ENCODE assay signal across 24 mouse cellular contexts in the genomic region with DNA sequence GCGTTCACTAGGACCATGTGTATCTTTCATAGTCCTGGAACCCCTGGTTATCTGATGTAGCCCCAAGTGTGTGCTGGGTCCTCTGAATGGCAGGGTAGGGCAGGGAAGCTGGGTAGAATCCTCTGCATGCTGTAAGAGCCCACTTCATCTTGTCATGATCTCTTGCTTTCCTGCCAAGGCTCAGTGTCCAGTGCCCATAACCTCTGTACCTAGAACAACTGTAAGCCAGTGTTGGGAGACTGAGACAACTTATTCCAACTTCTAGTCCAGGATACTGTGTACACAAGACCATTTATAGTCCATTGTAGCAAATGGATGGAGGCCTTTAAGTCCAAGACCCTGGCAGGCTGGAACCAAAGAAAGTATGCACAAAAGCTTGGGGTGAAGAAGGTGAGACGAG. TPM values are rescaled to one million over a fixed set of nuclear protein-coding genes. Genes with fewer than 3 reads are reported as not detected.
DNase-seq lines count a peak whose midpoint lies in the region; ATAC-seq and TF ChIP-seq lines count a peak whose summit lies in the region.
"Had no signal": no experiment of that assay in that cellular context is flagged by ENCODE, and none has a peak within 500 bp of the region (broad histone marks: within the 10 kb centered on the region; RNA-seq: fewer than 3 reads in every experiment).

No protein-coding gene starts in this region.

- H3K9ac ChIP-seq in midbrain, embryonic 14.5 days (replicated peaks; ENCODE audit: low read length), result no peak overlapping the region
- no peak overlapping the region for H3K9ac ChIP-seq in midbrain, embryonic 15.5 days
- H3K9ac ChIP-seq in liver, postnatal 0 days (replicated peaks), result no peak overlapping the region
- H3K9ac ChIP-seq: embryonic facial prominence, embryonic 15.5 days; heart, embryonic 13.5 days; limb, embryonic 15.5 days had no signal

- TF ChIP-seq CTCF in liver, postnatal 0 days (IDR thresholded peaks at IDR 0.05; ENCODE audit: low read depth), result no peak

- TF ChIP-seq EP300 in liver, postnatal 0 days (IDR thresholded peaks at IDR 0.05; ENCODE audit: low read depth), result no peak

- peak overlapping the region; percentile 52; the same call in 1 of the 2 replicates for H3K27ac ChIP-seq in heart, embryonic 10.5 days
- H3K27ac ChIP-seq in midbrain, embryonic 14.5 days (replicated peaks; ENCODE audit: low read depth, low read length), result 0 out of 2 replicates have a peak overlapping the region, but pooled peaks have one; percentile 57
- H3K27ac ChIP-seq in midbrain, embryonic 15.5 days, result no peak overlapping the region
- H3K27ac ChIP-seq in embryonic facial prominence, embryonic 10.5 days (replicated peaks), result peak overlapping the region; percentile 67
- peak overlapping the region; percentile 66 for H3K27ac ChIP-seq in liver, postnatal 0 days (ENCODE audit: low read depth)
- H3K27ac ChIP-seq: embryonic facial prominence, embryonic 15.5 days; heart, embryonic 13.5 days had no signal

- no peak for ATAC-seq in midbrain, embryonic 14.5 days (ENCODE audit: low FRiP score, low TSS enrichment)
- no peak for ATAC-seq in midbrain, embryonic 15.5 days (replicated peaks)
- no peak for ATAC-seq in liver, postnatal 0 days
- ATAC-seq: lung, postnatal 0 days had no signal

- no peaks in the 10 kb centered on the region for H3K36me3 ChIP-seq in heart, embryonic 10.5 days
- no peaks in the 10 kb centered on the region for H3K36me3 ChIP-seq in midbrain, embryonic 14.5 days (ENCODE audit: control insufficient read depth, insufficient read depth, low read length)
- no peaks in the 10 kb centered on the region for H3K36me3 ChIP-seq in midbrain, embryonic 15.5 days (replicated peaks)
- H3K36me3 ChIP-seq in embryonic facial prominence, embryonic 10.5 days (replicated peaks), result no peaks in the 10 kb centered on the region
- no peaks in the 10 kb centered on the region for H3K36me3 ChIP-seq in liver, postnatal 0 days (replicated peaks; ENCODE audit: insufficient read depth, low read length)
- H3K36me3 ChIP-seq: embryonic facial prominence, embryonic 15.5 days; heart, embryonic 13.5 days; hindbrain, embryonic 10.5 days; limb, embryonic 15.5 days had no signal

- peaks cover 38% of the 10 kb centered on the region for H3K4me1 ChIP-seq in heart, embryonic 10.5 days
- peaks cover 9% of the 10 kb centered on the region for H3K4me1 ChIP-seq in midbrain, embryonic 14.5 days (ENCODE audit: control insufficient read depth, insufficient read depth, low read length)
- H3K4me1 ChIP-seq in midbrain, embryonic 15.5 days, result peaks cover 11% of the 10 kb centered on the region
- H3K4me1 ChIP-seq in embryonic facial prominence, embryonic 10.5 days, result peaks cover 32% of the 10 kb centered on the region
- peaks cover 19% of the 10 kb centered on the region for H3K4me1 ChIP-seq in liver, postnatal 0 days (ENCODE audit: insufficient read depth)

- H3K9me3 ChIP-seq in heart, embryonic 10.5 days, result no peaks in the 10 kb centered on the region
- no peaks in the 10 kb centered on the region for H3K9me3 ChIP-seq in midbrain, embryonic 14.5 days (ENCODE audit: control insufficient read depth, low read length)
- H3K9me3 ChIP-seq in midbrain, embryonic 15.5 days, result no peaks in the 10 kb centered on the region
- no peaks in the 10 kb centered on the region for H3K9me3 ChIP-seq in embryonic facial prominence, embryonic 10.5 days
- no peaks in the 10 kb centered on the region for H3K9me3 ChIP-seq in liver, postnatal 0 days (ENCODE audit: low read length)
- H3K9me3 ChIP-seq: embryonic facial prominence, embryonic 15.5 days; heart, embryonic 13.5 days; limb, embryonic 15.5 days had no signal

- H3K27me3 ChIP-seq in heart, embryonic 10.5 days (ENCODE audit: insufficient read depth, poor library complexity, severe bottlenecking), result peaks cover 9% of the 10 kb centered on the region; the same call in 1 of the 2 replicates
- H3K27me3 ChIP-seq in midbrain, embryonic 14.5 days (ENCODE audit: control insufficient read depth, insufficient read depth, low read length), result no peaks in the 10 kb centered on the region
- H3K27me3 ChIP-seq in midbrain, embryonic 15.5 days (replicated peaks), result no peaks in the 10 kb centered on the region
- H3K27me3 ChIP-seq in embryonic facial prominence, embryonic 10.5 days (replicated peaks; ENCODE audit: low read depth, poor library complexity, severe bottlenecking), result no peaks in the 10 kb centered on the region
- H3K27me3 ChIP-seq in liver, postnatal 0 days (ENCODE audit: insufficient read depth, low read length), result no peaks in the 10 kb centered on the region
- H3K27me3 ChIP-seq: embryonic facial prominence, embryonic 15.5 days; heart, embryonic 13.5 days; limb, embryonic 15.5 days had no signal

- WGBS in heart, embryonic 10.5 days, result 78% methylated on average over 2 of the region's 2 CpGs
- 86% methylated on average over 2 of the region's 2 CpGs for WGBS in midbrain, embryonic 14.5 days
- whole genome bisulfite sequencing in midbrain, embryonic 15.5 days, result 92% methylated on average over 2 of the region's 2 CpGs
- 79% methylated on average over 2 of the region's 2 CpGs for WGBS in embryonic facial prominence, embryonic 10.5 days
- 49% methylated on average over 2 of the region's 2 CpGs for WGBS in liver, postnatal 0 days (ENCODE audit: insufficient replicate concordance)

- H3K4me3 ChIP-seq in heart, embryonic 10.5 days, result no peak overlapping the region
- H3K4me3 ChIP-seq in midbrain, embryonic 14.5 days (replicated peaks; ENCODE audit: low read depth, low read length), result no peak overlapping the region
- H3K4me3 ChIP-seq in midbrain, embryonic 15.5 days, result no peak overlapping the region
- H3K4me3 ChIP-seq in embryonic facial prominence, embryonic 10.5 days, result no peak overlapping the region
- peak overlapping the region; percentile 13; the same call in 1 of the 2 replicates for H3K4me3 ChIP-seq in liver, postnatal 0 days (ENCODE audit: low read depth, low read length)
- H3K4me3 ChIP-seq: embryonic facial prominence, embryonic 15.5 days; heart, embryonic 13.5 days; hindbrain, embryonic 10.5 days; limb, embryonic 15.5 days had no signal

- no peak overlapping the region for H3K4me2 ChIP-seq in midbrain, embryonic 14.5 days (ENCODE audit: low read length)
- H3K4me2 ChIP-seq in midbrain, embryonic 15.5 days, result no peak overlapping the region
- peak overlapping the region; percentile 33 for H3K4me2 ChIP-seq in liver, postnatal 0 days (ENCODE audit: low read depth, low read length)
- H3K4me2 ChIP-seq: embryonic facial prominence, embryonic 15.5 days; heart, embryonic 13.5 days; limb, embryonic 15.5 days had no signal

- no peak for DNase-seq in heart, embryonic 10.5 days (ENCODE audit: low spot score)
- DNase-seq in heart, adult 8-10 months (ENCODE audit: low spot score), result no peak
- no peak for DNase-seq in midbrain, embryonic 14.5 days
- DNase-seq in embryonic facial prominence, embryonic 10.5 days (ENCODE audit: low spot score), result no peak
- DNase-seq in liver, postnatal 0 days, result no peak
- DNase-seq in urinary bladder, postnatal 10 days (ENCODE audit: low spot score), result no peak
- DNase-seq: cerebellum, adult 8-10 months; gastrocnemius, postnatal 25 days; kidney, adult 9 months; kidney, postnatal 4 days had no signal

RNA-seq across cellular contexts. Expression of a gene that starts 4.4 kb away (rescaled TPM):
- 15.6 and 17.7 TPM in 2 replicates for polyA plus RNA-seq in heart, embryonic 10.5 days (2016; fragmentation: Nextera tagmentation; extraction: Ambion mirVana)
- total RNA-seq in heart, adult 8-10 months (2022), result 10 to 100 TPM; 21.4 to 30.7 (median 23.3) TPM
- polyA plus RNA-seq in midbrain, embryonic 14.5 days (2014; fragmentation: Nextera tagmentation; extraction: Ambion mirVana), result 95.4 and 126 TPM in 2 replicates
- polyA plus RNA-seq in midbrain, embryonic 15.5 days (2015; fragmentation: Nextera tagmentation; extraction: Ambion mirVana), result 119 and 128 TPM in 2 replicates
- 15.8 and 16.0 TPM in 2 replicates for polyA plus RNA-seq in embryonic facial prominence, embryonic 10.5 days (2016; fragmentation: Nextera tagmentation; extraction: Ambion mirVana)
- polyA plus RNA-seq in liver, postnatal 0 days (2015; fragmentation: Nextera tagmentation; extraction: Ambion mirVana), result 14.7 and 17.1 TPM in 2 replicates

RNA-seq across cellular contexts. Expression of a gene that starts 4.6 kb away (rescaled TPM):
- polyA plus RNA-seq in heart, embryonic 10.5 days (2016; fragmentation: Nextera tagmentation; extraction: Ambion mirVana), result 0.18 and 0.32 TPM in 2 replicates
- total RNA-seq in heart, adult 8-10 months (2022), result 1,000 to 10,000 TPM in 1 of 4 experiments, 100 to 1,000 TPM in 3; 350 to 1,004 (median 621) TPM
- polyA plus RNA-seq in midbrain, embryonic 14.5 days (2014; fragmentation: Nextera tagmentation; extraction: Ambion mirVana), result 3.7 and 71.9 TPM in 2 replicates
- 822 and 843 TPM in 2 replicates for polyA plus RNA-seq in midbrain, embryonic 15.5 days (2015; fragmentation: Nextera tagmentation; extraction: Ambion mirVana)
- 0.18 TPM in 1 of 2 replicates, not detected in the other for polyA plus RNA-seq in embryonic facial prominence, embryonic 10.5 days (2016; fragmentation: Nextera tagmentation; extraction: Ambion mirVana)
- 0.83 and 1.0 TPM in 2 replicates for polyA plus RNA-seq in liver, postnatal 0 days (2015; fragmentation: Nextera tagmentation; extraction: Ambion mirVana)
- total RNA-seq: gastrocnemius, postnatal 25 days had no signal

RNA-seq across cellular contexts. Expression of a gene that starts 8.6 kb away (rescaled TPM):
- polyA plus RNA-seq in heart, embryonic 10.5 days (2016; fragmentation: Nextera tagmentation; extraction: Ambion mirVana), result 0.69 and 1.1 TPM in 2 replicates
- 1 to 10 TPM; 1.3 to 3.6 (median 2.3) TPM for total RNA-seq in heart, adult 8-10 months (2022)
- 1.7 and 1.9 TPM in 2 replicates for polyA plus RNA-seq in midbrain, embryonic 14.5 days (2014; fragmentation: Nextera tagmentation; extraction: Ambion mirVana)
- polyA plus RNA-seq in midbrain, embryonic 15.5 days (2015; fragmentation: Nextera tagmentation; extraction: Ambion mirVana), result 3.3 and 3.9 TPM in 2 replicates
- polyA plus RNA-seq in embryonic facial prominence, embryonic 10.5 days (2016; fragmentation: Nextera tagmentation; extraction: Ambion mirVana), result 0.60 and 1.4 TPM in 2 replicates
- polyA plus RNA-seq in liver, postnatal 0 days (2015; fragmentation: Nextera tagmentation; extraction: Ambion mirVana), result 0.77 and 1.4 TPM in 2 replicates
- total RNA-seq: megakaryocyte progenitor cell, adult 5-6 weeks had no signal

RNA-seq across cellular contexts. Expression of a gene that starts 28.5 kb away (rescaled TPM):
- polyA plus RNA-seq in heart, embryonic 10.5 days (2016; fragmentation: Nextera tagmentation; extraction: Ambion mirVana), result not detected in 2 replicates
- total RNA-seq in heart, adult 8-10 months (2022), result not detected
- polyA plus RNA-seq in midbrain, embryonic 14.5 days (2014; fragmentation: Nextera tagmentation; extraction: Ambion mirVana), result not detected in 2 replicates
- not detected in 2 replicates for polyA plus RNA-seq in midbrain, embryonic 15.5 days (2015; fragmentation: Nextera tagmentation; extraction: Ambion mirVana)
- polyA plus RNA-seq in embryonic facial prominence, embryonic 10.5 days (2016; fragmentation: Nextera tagmentation; extraction: Ambion mirVana), result not detected in 2 replicates
- polyA plus RNA-seq in liver, postnatal 0 days (2015; fragmentation: Nextera tagmentation; extraction: Ambion mirVana), result not detected in 2 replicates
- total RNA-seq: adrenal gland, postnatal 14 days; gastrocnemius, postnatal 25 days; layer of hippocampus, postnatal 10 days had no signal
- polyA plus RNA-seq: cortical plate, adult 2 months; embryonic facial prominence, embryonic 15.5 days; forebrain, embryonic 11.5 days; frontal cortex, adult 2 months; heart, embryonic 13.5 days; hindbrain, embryonic 10.5 days; intestine, embryonic 14.5 days; limb, embryonic 15.5 days; lung, postnatal 0 days; neural tube, embryonic 14.5 days had no signal

RNA-seq across cellular contexts. Expression of a gene that starts 35.3 kb away (rescaled TPM):
- polyA plus RNA-seq in heart, embryonic 10.5 days (2016; fragmentation: Nextera tagmentation; extraction: Ambion mirVana), result 86.0 and 92.1 TPM in 2 replicates
- total RNA-seq in heart, adult 8-10 months (2022), result 100 to 1,000 TPM in 1 of 4 experiments, 10 to 100 TPM in 3; 79.4 to 105 (median 88.7) TPM
- polyA plus RNA-seq in midbrain, embryonic 14.5 days (2014; fragmentation: Nextera tagmentation; extraction: Ambion mirVana), result 110 and 117 TPM in 2 replicates
- 147 and 151 TPM in 2 replicates for polyA plus RNA-seq in midbrain, embryonic 15.5 days (2015; fragmentation: Nextera tagmentation; extraction: Ambion mirVana)
- 87.9 and 92.2 TPM in 2 replicates for polyA plus RNA-seq in embryonic facial prominence, embryonic 10.5 days (2016; fragmentation: Nextera tagmentation; extraction: Ambion mirVana)
- polyA plus RNA-seq in liver, postnatal 0 days (2015; fragmentation: Nextera tagmentation; extraction: Ambion mirVana), result 26.7 and 26.9 TPM in 2 replicates
